Mouse (Mus musculus) hindbrain, postnatal 0 days (tissue): Measurements from ENCODE around the gene Xlr5a. TPM values are rescaled to one million over a fixed set of nuclear protein-coding genes. Genes with fewer than 3 reads are reported as not detected.
A peak's percentile ranks its signal among the peaks of the same experiment; 100 is the strongest.
"Not testable (repeated sequence)": the region's sequence is repeated elsewhere in the genome, so short reads cannot be mapped to it uniquely, and the experiment has no call there.

ENCODE experiments used
- ATAC-seq: fragments of 200-750 bp; cut with Nextera tagmentation; 2 replicates; pipeline ENCODE4 v1.8.0; 2017; ENCODE audit warnings: mild to moderate bottlenecking, moderate TSS enrichment, moderate library complexity
- DNase-seq: peaks from one replicate; pipeline ENCODE4 v3.0.0-alpha.2; 2015; ENCODE audit warnings: low spot score
- H3K27ac ChIP-seq: fragments of 300-500 bp; sonication (generic); 2 replicates; pipeline ENCODE4 v1.5.1; 2014; ENCODE audit warnings: mild to moderate bottlenecking
- H3K27me3 ChIP-seq: fragments of 300-500 bp; sonication (generic); 2 replicates; pipeline ENCODE4 v1.6.1; 2014; ENCODE audit warnings: low read length, mixed read lengths; ENCODE audit not compliant: insufficient read depth
- H3K36me3 ChIP-seq: fragments of 300-500 bp; sonication (generic); 2 replicates; pipeline ENCODE4 v1.6.1; 2014; ENCODE audit warnings: low read length, mixed read lengths; ENCODE audit not compliant: insufficient read depth
- H3K4me1 ChIP-seq: fragments of 300-500 bp; sonication (generic); 2 replicates; pipeline ENCODE4 v1.6.1; 2014; ENCODE audit warnings: antibody characterized with exemption, low read length, mixed read lengths; ENCODE audit not compliant: insufficient read depth
- H3K4me2 ChIP-seq: fragments of 300-500 bp; sonication (generic); 2 replicates; pipeline ENCODE4 v1.6.1; 2014; ENCODE audit warnings: low read depth, mild to moderate bottlenecking, low read length, moderate library complexity, mixed read lengths
- H3K4me3 ChIP-seq: fragments of 300-500 bp; sonication (generic); 2 replicates; pipeline ENCODE4 v1.5.1; 2014; ENCODE audit warnings: low read length
- H3K9ac ChIP-seq: fragments of 300-500 bp; sonication (generic); replicated peaks from 2 replicates; pipeline ENCODE4 v1.6.1; 2014; ENCODE audit warnings: mild to moderate bottlenecking, low read length, moderate library complexity, mixed read lengths
- H3K9me3 ChIP-seq: fragments of 300-500 bp; sonication (generic); 2 replicates; pipeline ENCODE4 v1.6.1; 2016; ENCODE audit warnings: low read length, mixed read lengths
- CTCF ChIP-seq: IDR thresholded peaks from 2 replicates; pipeline ENCODE4 v1.5.1; 2016; ENCODE audit warnings: antibody characterized with exemption, control low read depth, low read depth
- WGBS: fragments of 180-500 bp; shearing (Covaris S2); extraction: QIAGEN DNeasy Blood & Tissue Kit; methylation state at CpG from one replicate; pipeline ENCODE4 v1.1.7; 2014; 5-methylcytosine and 5-hydroxymethylcytosine counted together
- polyA plus RNA-seq: library from polyadenylated mRNA; unstranded; fragments of >200 nt; fragmentation: Nextera tagmentation; extraction: Ambion mirVana; gene quantifications from 2 replicates; pipeline ENCODE4 v1.2.1, GENCODE M21; 2015
- total RNA-seq: library from RNA; depleted of rRNA; stranded (reverse); fragments of >200 nt; gene quantifications from 2 replicates; pipeline ENCODE4 v1.2.3, GENCODE M21; 2014

Gene Xlr5a
- total and polyA plus RNA-seq, 2 experiments from 2014 or later = not detected

- Histone ChIP-seq H3K27me3 (no peaks in the 10 kb centered on the region), H3K4me2 (no peak overlapping the region), H3K4me3 (no peak overlapping the region), H3K27ac (no peak overlapping the region), H3K9me3 (no peaks in the 10 kb centered on the region), H3K4me1 (no peaks in the 10 kb centered on the region), H3K36me3 (no peaks in the 10 kb centered on the region), H3K9ac (no peak overlapping the region)
- 71% methylated on average over 3 of the region's 3 CpGs for WGBS
- no peak for TF ChIP-seq CTCF
- DNase-seq = no peak
- ATAC-seq = no peak
Observed at GRCm38 (mm10) chrX:73321029-73321428, 28.3 kb upstream of the Xlr5a start.

- Histone ChIP-seq H3K27ac (no peak overlapping the region), H3K9me3 (no peaks in the 10 kb centered on the region), H3K4me2 (no peak overlapping the region), H3K27me3 (no peaks in the 10 kb centered on the region), H3K4me1 (no peaks in the 10 kb centered on the region), H3K4me3 (no peak overlapping the region), H3K36me3 (no peaks in the 10 kb centered on the region), H3K9ac (no peak overlapping the region)
- 39% methylated on average over 3 of the region's 3 CpGs for WGBS
- DNase-seq (peak; percentile 62), ATAC-seq (no peak)
- peak; percentile 67 for TF ChIP-seq CTCF
Observed at GRCm38 (mm10) chrX:73312522-73312921, 19.7 kb upstream of the Xlr5a start.

- not testable (repeated sequence) for H3K4me3 ChIP-seq, H3K4me1 ChIP-seq, ATAC-seq, H3K27ac ChIP-seq, H3K36me3 ChIP-seq, H3K9me3 ChIP-seq, H3K9ac ChIP-seq, DNase-seq, H3K27me3 ChIP-seq, H3K4me2 ChIP-seq
- 76% methylated on average over 8 of the region's 10 CpGs for whole genome bisulfite sequencing
Observed at GRCm38 (mm10) chrX:73295745-73296144, 3.0 kb upstream of the Xlr5a start.

- not testable (repeated sequence) for H3K27ac ChIP-seq, H3K4me2 ChIP-seq, H3K27me3 ChIP-seq, DNase-seq, H3K9me3 ChIP-seq, H3K4me3 ChIP-seq, H3K9ac ChIP-seq, H3K4me1 ChIP-seq, H3K36me3 ChIP-seq, ATAC-seq
- 90% methylated on average over 14 of the region's 14 CpGs for WGBS
Observed at GRCm38 (mm10) chrX:73265270-73265669, 27.5 kb downstream of the Xlr5a start, which contains the start of gene Xlr3c. Xlr3c (minus strand) TSS chrX:73265390.

- H3K9ac ChIP-seq, H3K36me3 ChIP-seq, H3K27ac ChIP-seq, H3K4me1 ChIP-seq, H3K4me3 ChIP-seq, ATAC-seq, DNase-seq, H3K9me3 ChIP-seq, H3K4me2 ChIP-seq, H3K27me3 ChIP-seq: not testable (repeated sequence)
- 79% methylated on average over 1 of the region's 2 CpGs for whole genome bisulfite sequencing
Observed at GRCm38 (mm10) chrX:73262428-73262827, 30.3 kb downstream of the Xlr5a start.

GRCm38 (mm10) chrX:73242821-73243325 is 49.9 kb downstream of the Xlr5a start, which contains the start of gene Xlr4c:
Xlr4c (minus strand) TSS chrX:73243130.
- not testable (repeated sequence) for H3K36me3 ChIP-seq, H3K4me2 ChIP-seq, H3K4me1 ChIP-seq, DNase-seq, H3K9me3 ChIP-seq, H3K27ac ChIP-seq, ATAC-seq, H3K27me3 ChIP-seq, H3K4me3 ChIP-seq, H3K9ac ChIP-seq
- WGBS = 87% methylated on average over 12 of the region's 14 CpGs

- WGBS = 33% methylated on average over 3 of the region's 3 CpGs
- DNase-seq (no peak), ATAC-seq (no peak)
- peak overlapping the region; percentile 96 for H3K27ac ChIP-seq
- no peaks in the 10 kb centered on the region for H3K36me3 ChIP-seq
- no peak for TF ChIP-seq CTCF
- H3K4me2 ChIP-seq = peak overlapping the region; percentile 58
- H3K4me1 ChIP-seq = no peaks in the 10 kb centered on the region
- peak overlapping the region; percentile 59 for H3K4me3 ChIP-seq
- peak overlapping the region; percentile 71 for H3K9ac ChIP-seq
- no peaks in the 10 kb centered on the region for H3K27me3 ChIP-seq
- no peaks in the 10 kb centered on the region for H3K9me3 ChIP-seq
Observed at GRCm38 (mm10) chrX:73229288-73229687, 63.5 kb downstream of the Xlr5a start.
